Mouse (Mus musculus): ENCODE data around the gene Med7.

The Med7 gene

GRCm38 (mm10) chr11:46430123-46430522, 6.6 kb upstream of the Med7 start:
- DNase-seq: no peak

GRCm38 (mm10) chr11:46431129-46431528, 5.6 kb upstream of the Med7 start:
- peak; percentile 79 for DNase-seq

GRCm38 (mm10) chr11:46435363-46435762, 1.4 kb upstream of the Med7 start:
- no peak for DNase-seq

GRCm38 (mm10) chr11:46437459-46438000, 805 bp downstream of the Med7 start:
- no peak for DNase-seq

- DNase-seq: no peak
Observed at GRCm38 (mm10) chr11:46439005-46439543, 2.3 kb downstream of the Med7 start.

- no peak for DNase-seq
Observed at GRCm38 (mm10) chr11:46441774-46442173, 5.0 kb downstream of the Med7 start.

- DNase-seq: no peak
Observed at GRCm38 (mm10) chr11:46443152-46443551, 6.4 kb downstream of the Med7 start.

- no peak for DNase-seq
Observed at GRCm38 (mm10) chr11:46443979-46444378, 7.3 kb downstream of the Med7 start.

GRCm38 (mm10) chr11:46446150-46446549, 9.4 kb downstream of the Med7 start:
- DNase-seq: no peak

- no peak for DNase-seq
Observed at GRCm38 (mm10) chr11:46447644-46448484, 11.1 kb downstream of the Med7 start.

GRCm38 (mm10) chr11:46449461-46450080, 12.8 kb downstream of the Med7 start:
- DNase-seq: no peak

GRCm38 (mm10) chr11:46454453-46455045, 17.8 kb downstream of the Med7 start, which contains the start of gene Havcr2:
Gene Havcr2 (plus strand): TSS chr11:46454935.
- no peak for DNase-seq

- no peak for DNase-seq
Observed at GRCm38 (mm10) chr11:46459960-46460359, 23.2 kb downstream of the Med7 start.

- no peak for DNase-seq
Observed at GRCm38 (mm10) chr11:46461362-46461761, 24.6 kb downstream of the Med7 start.

- DNase-seq: no peak
Observed at GRCm38 (mm10) chr11:46461931-46462330, 25.2 kb downstream of the Med7 start.

GRCm38 (mm10) chr11:46466878-46467277, 30.2 kb downstream of the Med7 start:
- DNase-seq: no peak

GRCm38 (mm10) chr11:46474220-46474619, 37.5 kb downstream of the Med7 start:
- no peak for DNase-seq

GRCm38 (mm10) chr11:46479311-46479710, 42.6 kb downstream of the Med7 start:
- no peak for DNase-seq

- DNase-seq: no peak
Observed at GRCm38 (mm10) chr11:46480517-46480916, 43.8 kb downstream of the Med7 start.

GRCm38 (mm10) chr11:46488231-46488630, 51.5 kb downstream of the Med7 start:
- no peak for DNase-seq

GRCm38 (mm10) chr11:46488650-46489049, 51.9 kb downstream of the Med7 start:
- DNase-seq: no peak

Data from right cerebral cortex, postnatal 25 days (tissue).